20 mouse cellular contexts compared by ENCODE assay signal in the genomic region with DNA sequence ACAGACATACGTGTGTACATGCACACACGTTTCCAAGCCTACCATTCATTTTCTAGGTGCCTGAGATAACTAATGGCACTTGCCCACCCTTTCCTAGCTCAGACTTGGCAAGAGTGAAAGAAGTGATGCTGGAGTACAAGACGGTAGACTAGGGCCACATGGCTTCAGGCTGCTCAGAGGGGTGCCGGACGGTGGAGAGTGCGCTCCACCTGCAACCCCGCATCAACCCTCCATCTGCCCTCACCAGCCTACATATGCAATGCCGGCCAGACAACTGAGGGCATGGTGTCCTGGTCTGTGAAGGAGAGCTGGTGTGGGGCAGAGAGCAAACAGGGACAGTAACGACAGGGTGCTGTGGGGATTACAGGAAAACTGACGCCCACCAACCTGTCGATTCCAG. TPM values are rescaled to one million over a fixed set of nuclear protein-coding genes. Genes with fewer than 3 reads are reported as not detected.
DNase-seq lines count a peak whose midpoint lies in the region; ATAC-seq and TF ChIP-seq lines count a peak whose summit lies in the region.
"Had no signal": no experiment of that assay in that cellular context is flagged by ENCODE, and none has a peak within 500 bp of the region (broad histone marks: within the 10 kb centered on the region; RNA-seq: fewer than 3 reads in every experiment).

No protein-coding gene starts in this region.

- H3K4me3 ChIP-seq in embryonic facial prominence, embryonic 13.5 days = no peak overlapping the region
- H3K4me3 ChIP-seq in embryonic facial prominence, embryonic 10.5 days = no peak overlapping the region
- no peak overlapping the region for H3K4me3 ChIP-seq in testis, adult 2 months (ENCODE audit: control insufficient read depth, low read depth, low read length)
- H3K4me3 ChIP-seq: embryonic facial prominence, embryonic 12.5 days; erythroblast, embryonic 14.5 days; forebrain, embryonic 12.5 days; forebrain, embryonic 15.5 days; hindbrain, embryonic 12.5 days; hindbrain, embryonic 15.5 days had no signal

- H3K36me3 ChIP-seq in embryonic facial prominence, embryonic 13.5 days = peaks cover 6% of the 10 kb centered on the region; the same call in 1 of the 2 replicates
- no peaks in the 10 kb centered on the region; the same call in 1 of the 2 replicates for H3K36me3 ChIP-seq in embryonic facial prominence, embryonic 10.5 days (replicated peaks)
- no peaks in the 10 kb centered on the region for H3K36me3 ChIP-seq in testis, adult 2 months (ENCODE audit: control insufficient read depth, insufficient read depth, low read length)
- H3K36me3 ChIP-seq: embryonic facial prominence, embryonic 12.5 days; forebrain, embryonic 12.5 days; forebrain, embryonic 15.5 days; hindbrain, embryonic 12.5 days had no signal

- no peak; the same call in 1 of the 2 replicates for ATAC-seq in embryonic facial prominence, embryonic 13.5 days (ENCODE audit: insufficient number of reproducible peaks, insufficient read depth, low FRiP score, low TSS enrichment, low read depth)
- ATAC-seq in megakaryocyte-erythroid progenitor cell, adult 5-6 weeks (replicated peaks; ENCODE audit: low FRiP score, low TSS enrichment, poor library complexity, severe bottlenecking) = 0 out of 2 replicates have a peak, but pooled peaks have one; percentile 15
- ATAC-seq: CD4-positive, CD25-positive, alpha-beta regulatory T cell, adult 4 months; forebrain, embryonic 15.5 days had no signal

- WGBS in embryonic facial prominence, embryonic 13.5 days = 90% methylated on average over 11 of the region's 11 CpGs
- WGBS in embryonic facial prominence, embryonic 10.5 days = 90% methylated on average over 11 of the region's 11 CpGs

- no peak overlapping the region for H3K4me2 ChIP-seq in embryonic facial prominence, embryonic 13.5 days
- H3K4me2 ChIP-seq: embryonic facial prominence, embryonic 12.5 days; forebrain, embryonic 12.5 days; forebrain, embryonic 15.5 days; heart, embryonic 11.5 days; hindbrain, embryonic 12.5 days; hindbrain, embryonic 15.5 days had no signal

- H3K27me3 ChIP-seq in embryonic facial prominence, embryonic 13.5 days = no peaks in the 10 kb centered on the region
- H3K27me3 ChIP-seq in embryonic facial prominence, embryonic 10.5 days (replicated peaks; ENCODE audit: low read depth, poor library complexity, severe bottlenecking) = 0 out of 2 replicates have a peak, but pooled peaks cover 4% of the 10 kb centered on the region
- H3K27me3 ChIP-seq in testis, adult 2 months (ENCODE audit: control insufficient read depth, insufficient read depth, low read length) = no peaks in the 10 kb centered on the region
- H3K27me3 ChIP-seq: embryonic facial prominence, embryonic 12.5 days; forebrain, embryonic 12.5 days; forebrain, embryonic 15.5 days; hindbrain, embryonic 12.5 days; hindbrain, embryonic 15.5 days had no signal

- H3K27ac ChIP-seq in embryonic facial prominence, embryonic 13.5 days = no peak overlapping the region
- H3K27ac ChIP-seq in embryonic facial prominence, embryonic 10.5 days (replicated peaks) = no peak overlapping the region
- H3K27ac ChIP-seq in testis, adult 2 months (ENCODE audit: control insufficient read depth, insufficient read depth, low read depth, low read length) = no peak overlapping the region
- H3K27ac ChIP-seq: embryonic facial prominence, embryonic 12.5 days; forebrain, embryonic 12.5 days; forebrain, embryonic 15.5 days; hindbrain, embryonic 12.5 days; hindbrain, embryonic 15.5 days had no signal

- no peak for DNase-seq in embryonic facial prominence, embryonic 10.5 days (ENCODE audit: low spot score)
- DNase-seq in testis, postnatal 14 days (ENCODE audit: low spot score) = no peak
- no peak for DNase-seq in retina, postnatal 1 day
- DNase-seq: adrenal gland, adult 2 months; adrenal gland, postnatal 14 days; cerebellum, postnatal 10 days; gastrocnemius, postnatal 10 days; gastrocnemius, postnatal 36 days; heart, adult 11 months had no signal

- TF ChIP-seq POLR2A in testis, adult 2 months (IDR thresholded peaks at IDR 0.05; ENCODE audit: control insufficient read depth, low read depth, low read length) = 0 out of 2 replicates have a peak, but pooled peaks have one; percentile 14

- 0 out of 2 replicates have a peak overlapping the region, but pooled peaks have one; percentile 3 for H3K9ac ChIP-seq in embryonic facial prominence, embryonic 13.5 days
- H3K9ac ChIP-seq: embryonic facial prominence, embryonic 12.5 days; forebrain, embryonic 12.5 days; forebrain, embryonic 15.5 days; hindbrain, embryonic 12.5 days; hindbrain, embryonic 15.5 days had no signal

- TF ChIP-seq CTCF in testis, adult 2 months (IDR thresholded peaks at IDR 0.05; ENCODE audit: control insufficient read depth, insufficient read depth, insufficient replicate concordance, low read depth, low read length) = no peak

- H3K9me3 ChIP-seq in embryonic facial prominence, embryonic 13.5 days = no peaks in the 10 kb centered on the region
- no peaks in the 10 kb centered on the region for H3K9me3 ChIP-seq in embryonic facial prominence, embryonic 10.5 days
- H3K9me3 ChIP-seq: embryonic facial prominence, embryonic 12.5 days; forebrain, embryonic 12.5 days; forebrain, embryonic 15.5 days; hindbrain, embryonic 12.5 days; hindbrain, embryonic 15.5 days had no signal

- peaks cover 34% of the 10 kb centered on the region for H3K4me1 ChIP-seq in embryonic facial prominence, embryonic 13.5 days
- peaks cover 43% of the 10 kb centered on the region for H3K4me1 ChIP-seq in embryonic facial prominence, embryonic 10.5 days
- H3K4me1 ChIP-seq in testis, adult 2 months (ENCODE audit: control insufficient read depth, insufficient read depth, low read length) = no peaks in the 10 kb centered on the region
- H3K4me1 ChIP-seq: forebrain, embryonic 15.5 days had no signal

RNA-seq across cellular contexts. Expression of a gene that starts 22.0 kb away (rescaled TPM):
- polyA plus RNA-seq in embryonic facial prominence, embryonic 13.5 days (2015; fragmentation: Nextera tagmentation; extraction: Ambion mirVana) = 8.7 and 8.9 TPM in 2 replicates
- 6.8 and 7.5 TPM in 2 replicates for polyA plus RNA-seq in embryonic facial prominence, embryonic 10.5 days (2016; fragmentation: Nextera tagmentation; extraction: Ambion mirVana)
- 234 and 256 TPM in 2 replicates for polyA plus RNA-seq in testis, adult 2 months (2012; rRNA removed)
- 23.4 and 24.2 TPM in 2 replicates for total RNA-seq in megakaryocyte-erythroid progenitor cell, adult 5-6 weeks (2014; fragmentation: Nextera tagmentation)
- total RNA-seq in megakaryocyte-erythroid progenitor cell, adult 5-6 weeks (2017) = 22.4 and 32.8 TPM in 2 replicates

Comparison
In these comparisons a context has a peak if more than half of its experiments do, and no peak if none do; other contexts are left out.
1. RNA of a gene that starts 22.0 kb away (polyA plus RNA-seq): 234 to 256 TPM in testis, adult 2 months; 8.7 to 8.9 TPM in embryonic facial prominence, embryonic 13.5 days and 6.8 to 7.5 TPM in embryonic facial prominence, embryonic 10.5 days; every median in the first group is over 10 times any median in the second.